Mouse (Mus musculus): ENCODE measurements around the gene Rad9a. TPM values are rescaled to one million over a fixed set of nuclear protein-coding genes. Genes with fewer than 3 reads are reported as not detected.

The Rad9a gene
- polyA plus RNA-seq, 2 experiments: 14.3 to 20.8 TPM

DNA sequence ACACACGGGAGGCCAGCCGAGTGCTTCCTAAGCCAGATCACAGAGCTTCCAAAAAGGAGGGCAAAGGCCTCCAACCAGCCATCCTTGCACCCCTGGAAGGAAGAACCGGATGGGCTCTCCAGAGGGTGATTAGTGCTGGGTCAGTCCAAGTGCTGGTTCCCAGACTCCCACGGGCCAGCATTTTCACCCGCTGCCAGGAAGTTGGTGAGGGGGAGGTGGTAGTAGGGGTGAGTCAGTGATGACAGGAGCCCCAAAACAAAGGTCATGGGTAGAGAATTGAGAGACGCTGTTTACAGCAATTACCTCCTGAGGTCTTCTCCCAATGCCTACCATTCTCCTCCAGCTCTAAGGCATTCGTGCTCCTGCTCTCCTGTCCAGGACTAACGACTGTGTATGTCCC lies 29.0 kb upstream of the Rad9a start:
- H3K4me2 ChIP-seq (ENCODE audit: low read depth): no peak overlapping the region
- H3K9ac ChIP-seq (replicated peaks): no peak overlapping the region
- H3K4me3 ChIP-seq (ENCODE audit: insufficient read depth in 1 of 2, low read depth in 2 of 2, low read length in 2 of 2): no peak overlapping the region
- ATAC-seq (ENCODE audit: insufficient read depth) (no peak), DNase-seq (ENCODE audit: low read depth in 3 of 3, low spot score in 3 of 3) (no peak)
- H3K27me3 ChIP-seq (ENCODE audit: control insufficient read depth, insufficient read depth, low read length): peaks cover 2% of the 10 kb centered on the region; the same call in 1 of the 2 replicates
- peaks cover 5 to 13% of the 10 kb centered on the region in 2 experiments; a peak in 3 of 4 replicates for H3K4me1 ChIP-seq (replicated peaks; ENCODE audit: control insufficient read depth in 2 of 2, insufficient read depth in 2 of 2, low read length in 1 of 2)
- H3K9me3 ChIP-seq (ENCODE audit: control insufficient read depth, low read length): no peaks in the 10 kb centered on the region
- WGBS (ENCODE audit: insufficient replicate concordance): 63% methylated on average over 8 of the region's 8 CpGs
- no peaks in the 10 kb centered on the region for H3K36me3 ChIP-seq (replicated peaks; ENCODE audit: control insufficient read depth, insufficient read depth, low read depth)
- no peak overlapping the region for H3K27ac ChIP-seq
- TF ChIP-seq EP300 (IDR thresholded peaks at IDR 0.05; ENCODE audit: low read depth): no peak
- no peak for TF ChIP-seq CTCF (IDR thresholded peaks at IDR 0.05; ENCODE audit: low read depth)

GRCm38 (mm10) chr19:4229451-4230076 lies 28.1 kb upstream of the Rad9a start:
- H3K9ac ChIP-seq (replicated peaks): no peak overlapping the region
- no peak for ATAC-seq (ENCODE audit: insufficient read depth)

GRCm38 (mm10) chr19:4228891-4229290 lies 27.4 kb upstream of the Rad9a start:
- Histone ChIP-seq H3K4me3 (ENCODE audit: insufficient read depth in 1 of 2, low read depth in 2 of 2, low read length in 2 of 2) (no peak overlapping the region), H3K27me3 (ENCODE audit: control insufficient read depth, insufficient read depth, low read length) (peaks cover 2% of the 10 kb centered on the region; the same call in 1 of the 2 replicates), H3K9ac (replicated peaks) (no peak overlapping the region), H3K36me3 (replicated peaks; ENCODE audit: control insufficient read depth, insufficient read depth, low read depth) (no peaks in the 10 kb centered on the region), H3K4me2 (ENCODE audit: low read depth) (no peak overlapping the region), H3K4me1 (replicated peaks; ENCODE audit: control insufficient read depth in 2 of 2, insufficient read depth in 2 of 2, low read length in 1 of 2) (peaks cover 5 to 13% of the 10 kb centered on the region in 2 experiments; a peak in 3 of 4 replicates), H3K27ac (no peak overlapping the region), H3K9me3 (ENCODE audit: control insufficient read depth, low read length) (no peaks in the 10 kb centered on the region)
- DNase-seq (ENCODE audit: low read depth in 3 of 3, low spot score in 3 of 3) (no peak), ATAC-seq (ENCODE audit: insufficient read depth) (no peak)
- TF ChIP-seq CTCF (IDR thresholded peaks at IDR 0.05; ENCODE audit: low read depth) (no peak), EP300 (IDR thresholded peaks at IDR 0.05; ENCODE audit: low read depth) (no peak)
- WGBS (ENCODE audit: insufficient replicate concordance): 72% methylated on average over 4 of the region's 4 CpGs

More at GRCm38 (mm10) chr19:4229451-4230076, 28.1 kb upstream of the Rad9a start:
- Histone ChIP-seq H3K9me3 (ENCODE audit: control insufficient read depth, low read length) (no peaks in the 10 kb centered on the region), H3K4me3 (ENCODE audit: insufficient read depth in 1 of 2, low read depth in 2 of 2, low read length in 2 of 2) (no peak overlapping the region), H3K4me2 (ENCODE audit: low read depth) (no peak overlapping the region), H3K27ac (no peak overlapping the region), H3K4me1 (replicated peaks; ENCODE audit: control insufficient read depth in 2 of 2, insufficient read depth in 2 of 2, low read length in 1 of 2) (peaks cover 5 to 13% of the 10 kb centered on the region in 2 experiments; a peak in 3 of 4 replicates), H3K36me3 (replicated peaks; ENCODE audit: control insufficient read depth, insufficient read depth, low read depth) (no peaks in the 10 kb centered on the region), H3K27me3 (ENCODE audit: control insufficient read depth, insufficient read depth, low read length) (peaks cover 2% of the 10 kb centered on the region; the same call in 1 of the 2 replicates)
- WGBS (ENCODE audit: insufficient replicate concordance): 53% methylated on average over 6 of the region's 9 CpGs
- TF ChIP-seq EP300 (IDR thresholded peaks at IDR 0.05; ENCODE audit: low read depth) (no peak), CTCF (IDR thresholded peaks at IDR 0.05; ENCODE audit: low read depth) (no peak)
- DNase-seq (ENCODE audit: low read depth in 3 of 3, low spot score in 3 of 3): no peak

DNA sequence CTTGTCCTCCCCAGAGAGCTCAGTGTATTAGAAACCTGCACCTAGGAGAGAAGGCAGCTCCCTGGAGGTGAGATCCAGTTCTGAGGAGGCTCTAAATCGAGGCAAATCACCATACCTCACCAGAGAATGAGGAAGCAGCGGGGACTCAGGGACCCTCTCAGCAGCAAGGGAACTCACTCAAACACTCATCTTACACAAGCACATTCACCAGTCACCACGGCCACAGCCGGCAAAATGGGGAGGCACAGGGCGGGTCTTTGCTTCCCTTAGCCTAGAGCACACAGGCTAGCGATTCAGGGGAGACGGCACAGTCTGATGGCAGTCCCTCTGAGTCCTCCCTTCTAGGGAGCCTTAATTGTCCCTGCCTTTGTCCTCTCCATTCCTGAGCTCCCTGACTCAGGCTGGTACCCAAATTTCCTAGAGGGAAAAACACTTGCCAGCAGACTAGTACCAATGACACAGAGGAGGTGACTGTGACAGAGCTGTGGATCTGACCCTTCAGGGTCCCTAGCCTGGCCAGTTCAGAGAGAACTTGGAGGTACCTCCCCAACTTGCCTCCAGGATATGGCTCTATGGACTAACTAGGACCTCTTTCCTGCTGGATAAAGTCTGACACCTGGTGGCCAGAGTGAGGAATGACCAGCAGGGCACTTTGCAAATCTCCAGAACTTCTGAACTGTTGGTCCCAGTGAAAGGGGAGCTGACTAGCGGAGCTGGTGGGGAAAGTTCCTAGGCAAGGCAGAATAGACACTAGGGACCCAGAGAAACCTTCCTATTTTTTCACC lies 26.6 kb upstream of the Rad9a start:
- H3K4me1 ChIP-seq (replicated peaks; ENCODE audit: control insufficient read depth in 2 of 2, insufficient read depth in 2 of 2, low read length in 1 of 2): peaks cover 5 to 14% of the 10 kb centered on the region in 2 experiments; a peak in 3 of 4 replicates
- no peak overlapping the region for H3K4me2 ChIP-seq (ENCODE audit: low read depth)
- H3K36me3 ChIP-seq (replicated peaks; ENCODE audit: control insufficient read depth, insufficient read depth, low read depth): no peaks in the 10 kb centered on the region
- ATAC-seq (ENCODE audit: insufficient read depth) (no peak), DNase-seq (ENCODE audit: low read depth in 3 of 3, low spot score in 3 of 3) (peak; percentile 57 to 74 (median 68))
- peaks cover 2% of the 10 kb centered on the region; the same call in 1 of the 2 replicates for H3K27me3 ChIP-seq (ENCODE audit: control insufficient read depth, insufficient read depth, low read length)
- peak; percentile 96 for TF ChIP-seq CTCF (IDR thresholded peaks at IDR 0.05; ENCODE audit: low read depth)
- TF ChIP-seq EP300 (IDR thresholded peaks at IDR 0.05; ENCODE audit: low read depth): no peak
- no peak overlapping the region for H3K9ac ChIP-seq (replicated peaks)
- H3K27ac ChIP-seq: no peak overlapping the region
- H3K9me3 ChIP-seq (ENCODE audit: control insufficient read depth, low read length): no peaks in the 10 kb centered on the region
- no peak overlapping the region for H3K4me3 ChIP-seq (ENCODE audit: insufficient read depth in 1 of 2, low read depth in 2 of 2, low read length in 2 of 2)
- 4% methylated on average over 8 of the region's 8 CpGs for WGBS (ENCODE audit: insufficient replicate concordance)

DNA sequence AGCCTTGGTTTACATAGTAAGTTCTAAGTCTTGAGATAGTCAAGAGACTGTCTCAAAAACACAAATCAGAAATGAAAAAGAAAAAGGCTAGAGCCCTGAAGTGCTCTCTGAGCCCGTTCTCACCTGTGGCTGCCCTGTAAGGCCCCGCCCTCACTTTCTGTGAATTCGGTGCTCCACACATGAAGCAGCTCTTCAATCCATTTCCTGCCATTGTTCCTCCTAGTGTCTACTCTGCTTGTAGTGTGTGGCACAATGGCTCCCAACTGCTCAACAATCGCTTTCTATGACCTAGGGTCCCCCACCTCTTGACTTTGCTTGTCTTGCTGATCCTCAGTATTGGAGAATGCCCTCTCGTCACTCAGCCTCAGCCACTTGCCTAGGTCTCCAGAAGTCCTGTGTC lies 26.0 kb upstream of the Rad9a start:
- Histone ChIP-seq H3K36me3 (replicated peaks; ENCODE audit: control insufficient read depth, insufficient read depth, low read depth) (no peaks in the 10 kb centered on the region), H3K4me1 (replicated peaks; ENCODE audit: control insufficient read depth in 2 of 2, insufficient read depth in 2 of 2, low read length in 1 of 2) (peaks cover 3 to 10% of the 10 kb centered on the region in 2 experiments; a peak in 3 of 4 replicates), H3K4me2 (ENCODE audit: low read depth) (no peak overlapping the region), H3K27ac (no peak overlapping the region), H3K27me3 (ENCODE audit: control insufficient read depth, insufficient read depth, low read length) (peaks cover 2% of the 10 kb centered on the region; the same call in 1 of the 2 replicates), H3K9me3 (ENCODE audit: control insufficient read depth, low read length) (no peaks in the 10 kb centered on the region), H3K4me3 (ENCODE audit: insufficient read depth in 1 of 2, low read depth in 2 of 2, low read length in 2 of 2) (no peak overlapping the region), H3K9ac (replicated peaks) (no peak overlapping the region)
- 35% methylated on average over 5 of the region's 5 CpGs for WGBS (ENCODE audit: insufficient replicate concordance)
- no peak for DNase-seq (ENCODE audit: low read depth in 3 of 3, low spot score in 3 of 3)
- TF ChIP-seq EP300 (IDR thresholded peaks at IDR 0.05; ENCODE audit: low read depth): no peak
- TF ChIP-seq CTCF (IDR thresholded peaks at IDR 0.05; ENCODE audit: low read depth): no peak
- no peak for ATAC-seq (ENCODE audit: insufficient read depth)
